Mouse (Mus musculus) hematopoietic stem cell, adult 5-6 weeks (primary cell): Measurements from ENCODE around the gene Btbd11. TPM values are rescaled to one million over a fixed set of nuclear protein-coding genes. Genes with fewer than 3 reads are reported as not detected.

Experiments used
- ATAC-seq, 2 experiments: fragments of 125-278 bp in 1 of 2; replicated peaks in 1 of 2; 2 replicates each; pipeline ENCODE4 v1.8.0; 2016 to 2017; ENCODE audit warnings: inconsistent platforms in 2 of 2, mild to moderate bottlenecking in 2 of 2, moderate number of reproducible peaks in 2 of 2, low read depth in 1 of 2, moderate TSS enrichment in 1 of 2; ENCODE audit not compliant: low FRiP score in 2 of 2, poor library complexity in 2 of 2, severe bottlenecking in 2 of 2, insufficient read depth in 1 of 2, low TSS enrichment in 1 of 2
- total RNA-seq: library from RNA; stranded (forward); fragments of 172-1452, 232-1000 nt; gene quantifications from 2 replicates; pipeline ENCODE4 v1.2.3, GENCODE M21; 2017

Btbd11 gene
- total RNA-seq, 1 experiment from 2014 or later, result 1.2 TPM

- ATAC-seq, result no peak
Measured at GRCm38 (mm10) chr10:85538051-85538753, 151.6 kb downstream of the Btbd11 start.

GRCm38 (mm10) chr10:85539510-85540120 lies 153.0 kb downstream of the Btbd11 start:
- ATAC-seq, result no peak

GRCm38 (mm10) chr10:85540311-85541093 lies 153.9 kb downstream of the Btbd11 start:
- ATAC-seq, result no peak

- ATAC-seq, result no peak
Measured at GRCm38 (mm10) chr10:85541481-85541880, 154.9 kb downstream of the Btbd11 start.

GRCm38 (mm10) chr10:85541892-85542630 lies 155.4 kb downstream of the Btbd11 start:
- ATAC-seq, result no peak

GRCm38 (mm10) chr10:85543281-85543680 lies 156.7 kb downstream of the Btbd11 start:
- ATAC-seq, result no peak

GRCm38 (mm10) chr10:85544991-85545390 lies 158.4 kb downstream of the Btbd11 start:
- ATAC-seq, result no peak

- ATAC-seq, result no peak
Measured at GRCm38 (mm10) chr10:85555193-85555592, 168.6 kb downstream of the Btbd11 start.

GRCm38 (mm10) chr10:85561418-85561817 lies 174.8 kb downstream of the Btbd11 start:
- ATAC-seq, result no peak

- ATAC-seq, result no peak
Measured at GRCm38 (mm10) chr10:85571456-85571855, 184.8 kb downstream of the Btbd11 start.

GRCm38 (mm10) chr10:85572571-85572970 lies 186.0 kb downstream of the Btbd11 start:
- peak; percentile 36 to 56; a peak in 2 of 4 replicates for ATAC-seq

- no peak for ATAC-seq
Measured at GRCm38 (mm10) chr10:85577891-85578420, 191.3 kb downstream of the Btbd11 start.

GRCm38 (mm10) chr10:85578571-85579465 lies 192.2 kb downstream of the Btbd11 start:
- ATAC-seq, result no peak

- ATAC-seq, result peak; percentile 84
Measured at GRCm38 (mm10) chr10:85587758-85588157, 201.1 kb downstream of the Btbd11 start.

- no peak for ATAC-seq
Measured at GRCm38 (mm10) chr10:85590043-85590442, 203.4 kb downstream of the Btbd11 start.

GRCm38 (mm10) chr10:85591296-85591695 lies 204.7 kb downstream of the Btbd11 start:
- ATAC-seq, result no peak
